Mouse (Mus musculus) mature B cell (primary cell): ENCODE results near the gene Lrba.

Experiments used
- in situ Hi-C: fragments of 300-500 bp; cut with MboI; formaldehyde crosslinking; loops from 2 replicates; pipeline ENCODE4 v1.14.3; 2019

Lrba gene

DNA sequence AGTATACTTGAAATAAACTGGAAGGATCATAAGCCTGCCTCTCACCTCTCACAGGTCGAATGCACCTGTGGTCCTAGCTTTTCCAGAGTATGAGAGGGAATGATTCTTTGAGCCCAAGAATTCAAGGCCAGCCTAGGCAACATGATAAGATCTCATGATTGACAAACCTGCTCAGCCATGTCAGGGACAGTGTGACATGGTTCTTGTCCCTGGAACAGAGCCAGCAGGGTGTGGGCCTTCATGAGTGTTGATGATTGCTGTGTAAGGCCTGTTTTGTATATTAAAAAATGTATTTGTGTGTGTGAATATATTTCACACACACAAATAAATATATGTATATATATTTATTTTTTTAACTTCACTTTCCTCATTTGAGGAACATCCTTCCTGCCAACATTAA lies 29.3 kb downstream of the Lrba start:
- in situ Hi-C loops, result no loop called here

DNA sequence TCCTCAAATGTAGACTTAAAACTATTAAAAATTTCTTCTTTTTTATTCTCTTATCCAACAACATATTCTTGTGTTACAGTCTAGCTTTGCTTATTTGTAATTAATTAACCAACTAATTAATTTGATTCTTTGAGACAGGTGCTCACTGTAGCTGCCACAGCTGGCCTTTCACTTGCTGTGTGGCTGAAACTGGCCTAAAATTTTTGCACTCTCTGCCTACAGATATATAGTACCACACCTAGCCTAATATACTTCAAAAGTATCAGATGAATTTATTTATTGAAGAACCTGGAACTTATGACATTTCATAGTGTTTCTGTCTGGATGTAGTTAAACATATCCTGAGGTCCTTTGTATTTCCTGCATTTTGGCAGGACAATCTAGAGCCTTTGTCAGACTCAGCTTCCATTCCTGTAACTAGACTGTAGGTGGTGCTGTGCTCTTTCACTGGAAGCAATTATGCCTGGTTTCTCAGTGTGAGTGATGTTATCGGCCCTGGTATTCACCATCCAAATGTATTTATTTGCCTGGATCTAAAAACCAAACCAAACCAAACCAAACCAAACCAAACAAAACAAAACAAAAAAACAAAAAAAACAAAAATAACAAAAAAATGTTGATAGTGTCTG lies 43.7 kb downstream of the Lrba start:
- in situ Hi-C loops, result no loop called here

DNA sequence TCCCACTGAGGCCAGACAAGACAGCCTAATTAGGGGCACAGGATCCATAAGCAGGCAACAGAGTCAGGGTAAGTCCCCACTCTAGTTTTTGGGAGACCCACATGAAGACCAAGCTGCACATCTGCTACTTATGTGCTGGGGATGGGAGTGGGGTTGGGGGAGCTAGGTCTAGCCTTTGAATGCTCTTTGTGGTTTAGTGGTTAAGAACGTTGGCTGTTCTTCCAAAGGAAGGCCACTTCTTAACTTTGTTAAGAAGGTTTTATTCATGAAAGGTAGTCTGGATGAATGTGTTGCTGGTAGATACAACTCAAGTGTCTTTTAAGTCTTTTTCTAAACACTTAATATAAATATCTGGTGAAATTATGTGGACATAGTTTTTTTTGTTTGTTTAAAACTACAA lies 51.2 kb downstream of the Lrba start:
- in situ Hi-C loops, result no loop called here

DNA sequence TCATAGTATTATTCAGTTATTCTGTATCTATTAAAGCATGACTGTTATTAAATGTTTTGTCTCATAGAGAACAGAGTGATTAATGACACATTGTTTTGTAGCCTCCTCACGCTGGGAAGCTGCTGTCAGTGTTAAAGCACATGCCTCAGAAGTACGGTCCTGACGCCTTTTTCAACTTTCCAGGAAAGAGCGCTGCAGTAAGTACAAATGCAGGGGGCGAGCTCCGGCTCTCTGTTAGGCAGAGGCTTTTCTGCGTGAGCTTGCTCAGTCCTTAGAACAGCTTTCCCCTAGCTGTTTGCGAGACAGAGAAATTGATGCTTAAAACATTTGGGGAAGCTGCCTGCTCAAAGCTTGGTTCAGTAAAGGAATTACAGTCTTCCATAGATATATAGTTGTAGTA lies 66.8 kb downstream of the Lrba start:
- in situ Hi-C loops, result no loop called here

DNA sequence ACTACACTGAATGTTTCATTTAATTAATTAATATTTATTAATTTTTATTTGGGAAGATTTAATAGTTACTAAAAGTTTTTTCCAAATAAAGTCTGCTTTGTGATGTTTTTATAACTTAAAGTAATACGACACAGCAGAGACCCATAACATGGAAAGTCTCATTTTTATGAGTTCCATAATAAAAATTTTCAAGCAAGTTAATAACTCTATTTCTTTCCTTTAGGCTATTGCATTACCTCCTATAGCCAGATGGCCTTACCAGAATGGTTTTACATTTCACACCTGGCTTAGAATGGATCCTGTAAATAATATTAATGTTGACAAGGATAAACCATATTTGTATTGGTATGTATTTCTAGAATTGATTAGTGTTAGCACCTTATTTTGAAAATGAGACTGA lies 70.4 kb downstream of the Lrba start:
- in situ Hi-C loops, result no loop called here

DNA sequence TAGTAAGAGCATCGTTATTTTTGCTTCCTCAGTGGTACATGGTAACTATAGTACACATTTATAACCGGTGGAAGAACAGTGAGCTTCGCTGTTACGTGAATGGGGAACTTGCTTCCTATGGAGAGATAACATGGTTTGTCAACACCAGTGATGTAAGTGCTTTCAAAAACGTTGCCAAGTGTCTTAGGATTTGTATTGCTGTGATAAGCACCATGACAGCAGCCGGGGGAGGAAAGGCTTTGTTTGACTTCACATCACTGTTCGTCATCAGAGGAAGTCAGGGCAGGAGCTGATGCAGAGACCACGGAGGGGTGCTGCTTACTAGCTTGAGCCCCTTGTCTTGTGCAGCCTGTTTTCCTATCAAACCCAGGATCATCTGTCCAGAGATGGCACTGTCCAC lies 71.7 kb downstream of the Lrba start:
- in situ Hi-C loops, result no loop called here

DNA sequence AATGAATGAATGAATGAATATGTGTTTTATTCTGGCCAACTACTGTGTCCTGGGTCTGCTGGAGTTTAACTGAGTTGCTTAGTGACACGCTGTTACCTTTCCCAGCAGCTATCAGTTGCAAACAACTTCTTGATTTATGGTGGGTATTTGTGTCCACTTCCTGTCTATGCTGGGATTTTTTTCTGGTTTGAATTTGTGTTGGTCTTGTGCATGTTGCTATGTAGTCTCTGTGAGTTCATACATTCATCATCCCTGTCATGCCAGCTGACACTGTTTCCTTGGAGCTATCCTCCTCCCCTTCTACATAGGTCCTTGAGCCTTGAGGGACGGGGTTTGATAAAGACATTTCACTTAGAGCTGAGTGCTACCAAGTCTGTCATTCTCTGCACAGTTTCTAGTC lies 84.4 kb downstream of the Lrba start:
- in situ Hi-C loops, result no loop called here

DNA sequence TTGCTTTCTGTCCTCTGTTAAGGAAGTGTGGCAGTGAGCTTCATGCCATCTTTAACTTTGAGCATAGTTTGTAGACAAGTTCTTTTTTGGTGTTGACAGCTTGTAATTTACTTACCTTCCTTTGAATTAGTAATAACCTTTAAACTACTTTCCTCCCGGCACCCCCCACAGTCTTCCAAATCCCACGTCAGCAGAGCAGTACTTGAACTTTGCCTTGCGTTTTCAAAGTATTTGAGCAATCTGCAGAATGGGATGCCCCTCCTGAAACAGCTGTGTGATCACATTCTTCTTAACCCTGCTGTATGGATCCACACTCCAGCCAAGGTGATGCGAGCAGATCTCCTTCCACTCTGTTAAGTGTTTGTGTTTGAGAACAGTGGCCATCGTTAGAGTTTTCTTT lies 85.7 kb downstream of the Lrba start:
- in situ Hi-C loops, result no loop called here

DNA sequence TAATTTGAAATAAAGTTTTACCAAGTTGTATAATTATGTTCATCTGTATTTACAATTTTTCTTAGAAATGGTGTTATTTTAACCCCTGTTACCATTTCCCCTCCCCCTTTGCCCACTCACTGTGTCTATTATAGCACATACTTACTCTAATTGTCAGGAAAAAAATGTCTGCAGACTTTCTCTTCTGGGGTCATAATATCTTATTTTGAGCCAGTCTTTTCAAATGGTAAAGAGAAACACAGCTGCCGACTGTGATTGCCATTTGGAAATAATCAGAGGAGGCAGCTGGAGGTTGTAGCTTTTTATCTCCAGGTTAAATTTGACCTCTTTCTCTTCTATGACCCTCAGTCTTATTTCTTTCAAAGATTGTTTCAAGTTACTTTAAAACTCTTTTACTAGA lies 86.9 kb downstream of the Lrba start:
- in situ Hi-C loops, result no loop called here

DNA sequence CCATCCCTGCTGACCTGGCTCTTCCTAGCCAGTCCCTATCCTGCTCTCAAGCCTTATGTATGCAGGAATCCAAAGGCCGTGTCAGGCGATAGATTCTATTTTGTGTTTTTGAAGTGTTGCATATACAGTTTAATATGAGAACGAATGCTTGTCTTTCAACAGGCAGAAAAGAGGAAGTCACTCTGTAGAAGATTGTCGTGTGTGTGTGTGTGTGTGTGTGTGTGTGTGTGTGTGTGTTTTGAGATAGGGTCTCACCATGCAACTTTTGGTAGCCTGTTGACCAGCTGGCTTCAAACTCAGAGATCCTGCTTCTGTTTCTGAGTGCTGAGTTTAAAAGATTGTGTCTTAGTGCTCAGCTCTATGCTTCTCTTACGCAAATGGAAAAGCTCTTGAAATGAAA lies 93.2 kb downstream of the Lrba start:
- in situ Hi-C loops, result no loop called here

DNA sequence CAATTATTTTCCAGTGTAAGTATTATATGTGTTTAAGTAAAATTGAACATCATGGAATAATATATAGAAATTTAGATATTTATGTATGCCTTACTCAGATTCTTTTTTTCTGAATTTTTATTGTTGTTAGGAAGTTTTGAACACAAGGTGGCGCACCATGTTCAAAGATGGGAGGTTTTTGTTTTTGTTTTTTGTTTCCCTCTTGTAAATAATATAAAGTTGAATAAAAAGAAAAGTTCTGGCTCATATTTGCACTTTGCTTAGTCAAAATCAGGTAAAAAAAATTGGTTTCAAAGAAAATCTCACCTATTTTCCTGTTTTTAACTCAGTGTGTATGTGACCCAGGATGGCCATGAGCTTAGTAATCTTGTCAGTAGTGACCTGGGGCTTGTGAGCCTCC lies 104.1 kb downstream of the Lrba start:
- in situ Hi-C loops, result no loop called here

DNA sequence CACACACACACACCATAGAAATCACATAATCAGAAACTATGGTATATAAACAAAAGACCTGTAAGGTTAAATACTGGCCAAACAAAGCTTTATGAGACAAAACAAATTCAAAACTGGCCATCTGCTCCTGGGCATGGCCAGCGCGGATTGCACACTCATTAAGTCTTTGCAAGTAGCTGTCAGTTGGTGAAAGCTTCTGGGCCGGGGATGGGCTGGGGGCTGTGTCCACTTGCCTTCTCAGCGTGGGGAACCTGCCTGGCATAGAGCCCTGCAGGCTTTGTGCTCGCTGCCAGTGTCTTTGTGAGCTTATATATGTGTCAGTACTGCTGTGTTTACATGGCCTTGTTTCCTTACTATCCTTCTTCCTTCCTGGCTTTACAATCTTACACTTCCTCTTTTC lies 118.8 kb downstream of the Lrba start:
- in situ Hi-C loops, result no loop called here

DNA sequence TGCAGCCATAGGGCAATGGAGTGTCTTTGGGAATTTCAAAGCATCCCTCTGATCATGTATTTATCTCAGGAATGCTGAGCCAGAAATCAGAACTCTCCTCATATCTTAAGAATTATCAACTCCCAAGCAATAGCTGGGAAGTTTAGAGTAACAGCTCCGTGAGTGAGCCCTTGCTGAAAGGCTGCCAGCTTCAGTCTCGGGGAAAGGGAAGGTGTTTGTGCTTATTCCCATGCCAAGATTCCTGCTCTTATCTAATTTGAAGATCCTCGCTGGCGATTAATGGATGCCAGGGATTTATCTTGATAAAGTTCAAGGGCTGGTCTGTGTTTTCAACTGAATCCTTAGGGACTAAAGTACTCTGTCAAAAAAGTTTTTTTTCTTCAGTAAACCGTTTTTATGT lies 138.0 kb downstream of the Lrba start:
- in situ Hi-C loops, result no loop called here

DNA sequence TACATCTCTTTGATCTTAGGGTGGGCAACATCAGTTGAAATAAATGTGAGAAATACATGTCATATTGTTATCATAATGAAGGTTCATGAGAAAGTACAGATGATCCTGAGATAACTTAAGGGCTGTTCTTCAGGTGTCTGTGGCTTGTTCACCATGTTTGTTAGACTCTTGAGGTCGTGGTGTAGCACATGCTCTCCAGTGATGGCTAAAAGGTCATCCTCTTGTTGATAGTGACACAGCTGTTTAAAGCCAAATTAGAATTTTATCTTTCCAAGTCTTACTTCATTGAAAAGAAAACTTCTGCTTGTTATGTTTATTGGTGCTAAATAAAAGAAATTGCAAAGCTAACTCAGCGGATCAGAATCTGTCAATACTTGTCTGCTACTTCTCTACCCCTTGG lies 147.0 kb downstream of the Lrba start:
- in situ Hi-C loops, result no loop called here

DNA sequence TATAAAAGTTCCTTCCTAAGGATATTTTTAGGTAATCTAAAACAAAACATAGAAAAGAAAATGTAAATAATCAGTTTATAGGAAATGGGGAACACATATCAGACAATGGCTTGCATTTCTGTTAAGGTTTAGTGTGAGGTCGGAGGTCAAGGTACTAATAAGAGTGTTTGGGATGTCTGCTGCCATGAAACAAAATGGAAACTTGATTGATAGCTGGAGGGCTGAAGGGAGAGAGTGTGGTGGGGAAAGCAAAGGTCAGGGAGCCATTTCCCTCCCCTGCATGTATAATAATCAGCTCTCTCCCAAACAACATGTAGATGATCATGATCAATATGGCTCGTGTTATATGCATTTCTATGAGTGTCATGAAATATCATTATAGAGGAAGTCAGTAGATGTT lies 150.8 kb downstream of the Lrba start:
- in situ Hi-C loops, result no loop called here

DNA sequence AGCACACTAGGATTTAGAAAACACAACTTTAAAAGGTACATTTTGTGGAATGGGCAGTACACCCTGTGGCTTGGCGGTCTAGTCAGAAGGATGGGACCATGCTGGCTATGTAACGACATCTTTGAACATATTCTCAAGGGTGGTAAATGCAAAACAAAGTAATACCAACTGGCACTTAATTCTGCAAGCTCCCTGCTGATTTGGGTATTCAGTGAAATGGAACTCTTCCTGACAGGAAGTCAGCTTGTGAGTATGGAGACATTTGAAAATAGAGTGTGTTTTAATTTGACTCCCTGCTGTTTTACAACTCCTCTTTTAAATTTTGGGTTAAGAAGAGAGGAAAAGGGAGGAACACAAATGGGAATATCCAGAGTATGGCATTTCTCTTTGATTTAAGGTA lies 158.1 kb downstream of the Lrba start:
- in situ Hi-C loops, result no loop called here

DNA sequence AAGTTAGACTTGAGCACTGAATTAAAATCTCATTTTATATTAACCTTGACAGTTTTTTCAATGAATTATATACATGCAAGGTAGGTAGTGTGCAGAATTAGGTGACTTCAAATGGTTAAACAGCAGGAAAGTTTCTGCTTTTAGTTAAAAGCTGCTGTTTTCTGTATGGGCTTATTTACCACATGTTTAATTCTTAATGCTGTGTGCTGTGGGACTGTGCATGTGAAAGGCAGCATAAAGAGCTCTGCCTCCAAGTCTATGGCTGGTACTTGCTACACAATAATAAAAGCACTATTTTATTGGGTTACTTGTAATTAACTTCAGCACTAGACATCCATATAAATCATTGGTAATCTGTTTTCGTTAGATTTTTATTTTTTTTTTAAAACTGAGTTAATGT lies 160.6 kb downstream of the Lrba start:
- in situ Hi-C loops, result no loop called here

DNA sequence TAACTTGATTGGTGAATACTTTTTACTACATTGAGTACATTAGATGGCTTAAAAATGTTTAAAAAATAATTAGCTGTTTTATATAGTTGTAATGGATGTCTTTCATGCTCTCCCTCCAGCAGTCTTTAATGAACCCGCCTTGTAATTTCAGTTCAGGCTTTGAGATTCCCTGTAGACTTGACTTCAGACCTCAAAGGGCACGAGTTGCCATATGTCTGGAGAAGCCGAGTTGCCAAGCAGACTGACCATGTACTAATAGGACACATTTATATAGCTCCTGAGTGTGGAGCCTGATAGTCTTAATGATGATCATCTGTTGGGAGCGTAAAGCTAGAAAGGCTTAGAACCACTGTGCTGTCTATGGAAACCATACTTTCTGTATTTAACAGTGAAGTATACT lies 161.8 kb downstream of the Lrba start:
- in situ Hi-C loops, result no loop called here

DNA sequence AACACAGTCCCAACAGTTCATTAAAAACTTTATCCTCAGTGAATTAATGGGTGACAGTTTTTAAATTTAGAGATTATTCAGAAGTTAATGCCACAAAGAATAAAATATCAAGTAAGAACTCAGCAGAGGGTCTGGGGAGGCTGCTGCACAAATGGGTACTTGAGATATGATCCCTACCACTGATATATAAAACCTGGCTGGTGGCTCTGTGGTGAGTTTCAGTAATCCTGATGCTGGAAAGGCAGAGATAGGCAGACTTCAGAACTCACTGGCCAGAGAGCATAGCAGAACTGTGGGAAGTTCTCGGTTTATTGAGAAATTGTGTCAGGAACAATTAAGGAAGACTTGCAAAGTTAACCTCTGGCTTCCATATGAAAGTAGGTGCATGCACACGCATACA lies 199.3 kb downstream of the Lrba start:
- in situ Hi-C loops, result no loop called here

DNA sequence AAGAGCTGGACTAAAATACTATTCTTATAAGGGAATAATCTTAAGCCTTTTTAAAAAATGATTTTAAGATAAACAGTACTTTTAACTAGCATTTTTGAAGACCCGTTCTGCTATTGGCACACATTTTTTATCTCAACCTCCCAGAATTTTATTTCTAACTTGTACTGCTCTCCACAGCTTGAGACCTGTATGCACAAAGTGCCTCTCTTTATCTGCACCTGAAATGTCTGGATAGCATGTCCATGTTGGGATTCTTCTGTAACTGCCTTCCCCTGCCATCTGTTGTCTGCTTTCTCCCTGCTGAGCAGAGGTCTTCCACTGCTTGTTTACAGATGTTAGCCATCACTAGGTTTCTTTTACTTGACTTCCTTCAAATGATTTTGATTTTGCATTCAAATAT lies 202.3 kb downstream of the Lrba start:
- in situ Hi-C loops, result no loop called here

DNA sequence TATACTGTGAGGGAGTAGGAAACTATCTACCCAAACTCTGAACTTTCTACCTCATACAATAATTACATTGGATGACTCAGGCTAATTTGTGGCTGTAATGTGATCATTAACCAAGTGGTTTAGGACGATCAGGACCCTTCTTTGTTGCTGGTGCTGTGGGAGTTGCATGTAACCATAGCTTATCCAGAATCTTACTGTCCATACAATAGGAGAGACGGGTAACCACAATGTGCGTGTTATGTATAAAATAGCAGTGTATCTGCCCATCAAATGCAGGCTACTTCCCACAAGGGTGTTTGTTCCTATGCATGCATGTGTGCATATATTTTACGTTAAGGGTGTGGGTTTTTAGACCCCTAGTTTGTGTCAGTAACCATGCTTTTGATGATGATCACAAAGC lies 219.0 kb downstream of the Lrba start:
- in situ Hi-C loops, result no loop called here

DNA sequence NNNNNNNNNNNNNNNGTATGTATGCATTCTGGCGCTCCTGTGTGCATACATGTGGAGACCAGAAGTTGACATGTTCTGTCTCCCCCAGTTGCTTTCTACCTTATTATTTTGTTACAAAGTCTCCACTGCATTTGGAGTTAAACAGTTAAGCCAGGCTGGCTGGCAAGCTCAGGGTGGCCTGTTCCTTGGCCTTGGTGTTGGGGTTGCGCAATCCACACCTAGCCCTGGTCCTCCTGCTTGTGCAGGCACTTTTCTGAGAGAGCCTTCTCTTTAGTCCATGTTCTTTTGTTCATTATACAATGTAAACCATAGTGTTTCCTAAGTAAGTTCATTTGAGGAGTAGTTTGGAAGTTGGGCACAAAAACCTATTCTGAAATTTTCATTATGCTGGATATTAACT lies 226.7 kb downstream of the Lrba start:
- in situ Hi-C loops, result no loop called here

DNA sequence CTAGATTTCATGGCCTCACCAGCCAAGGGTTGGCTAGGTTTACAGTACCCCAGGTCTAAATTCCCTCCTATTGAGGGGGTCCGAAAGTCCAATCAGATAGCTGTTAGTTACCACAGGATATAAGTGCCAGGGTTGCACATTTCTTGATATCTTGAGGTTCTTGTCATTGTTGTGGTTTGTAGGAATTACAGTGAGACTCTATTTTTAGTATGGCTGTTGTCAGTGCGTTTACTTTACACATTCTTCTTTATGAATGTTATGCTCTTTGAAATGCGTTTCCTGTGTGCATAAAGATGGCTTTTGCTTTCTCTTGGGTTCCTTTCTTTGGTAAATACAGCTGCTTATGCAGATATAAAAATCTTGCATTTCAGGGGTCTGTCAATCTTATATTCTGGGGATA lies 237.1 kb downstream of the Lrba start:
- in situ Hi-C loops, result no loop called here

DNA sequence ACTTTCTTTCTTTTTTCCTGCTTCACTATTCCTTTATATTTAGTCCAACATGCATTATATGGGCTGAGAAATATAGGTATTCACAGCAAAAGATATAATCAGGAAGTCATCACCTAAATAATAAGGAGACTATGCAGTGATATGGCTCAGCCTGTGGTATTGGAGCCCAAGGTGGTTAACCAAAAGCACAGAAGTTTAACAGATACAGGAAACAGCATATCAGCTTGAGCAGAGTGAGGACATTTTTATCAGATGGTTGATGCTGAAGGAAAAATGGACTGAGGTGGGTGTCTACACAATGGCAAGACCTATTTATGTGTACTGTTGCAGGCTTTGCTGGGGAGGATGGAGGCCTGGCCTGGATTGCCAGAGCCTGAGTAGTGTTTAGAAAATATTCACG lies 265.5 kb downstream of the Lrba start:
- in situ Hi-C loops, result no loop called here

DNA sequence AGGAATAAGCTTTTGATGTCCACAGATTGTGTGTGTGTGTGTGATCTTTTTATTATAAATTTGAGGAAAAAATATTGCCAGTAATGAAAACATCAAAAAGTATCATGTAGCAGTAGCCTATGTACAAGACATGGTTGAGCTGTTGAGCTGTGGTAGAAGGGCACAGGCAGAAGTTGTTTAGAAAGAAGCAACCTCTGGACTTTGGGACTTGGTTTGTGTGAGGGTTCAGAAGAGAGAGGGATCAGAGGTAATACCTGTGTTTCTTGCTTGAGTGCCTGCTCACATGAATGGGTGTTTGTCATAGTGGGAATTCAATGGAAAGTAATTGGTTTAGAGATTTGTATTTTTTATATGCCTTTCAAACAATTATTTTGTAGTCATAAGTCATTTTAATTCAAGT lies 276.1 kb downstream of the Lrba start:
- in situ Hi-C loops, result no loop called here
